Mouse (Mus musculus) T-cell, adult 2 months (primary cell): Measurements from ENCODE around the gene Mpv17l2.

ENCODE experiments used
- DNase-seq: peaks from one replicate; pipeline ENCODE4 v3.0.0; 2022; ENCODE audit warnings: low spot score

Mpv17l2 gene

GRCm38 (mm10) chr8:70766571-70767440 is 6.1 kb upstream of the Mpv17l2 start:
- no peak for DNase-seq

GRCm38 (mm10) chr8:70765838-70766570 is 5.3 kb upstream of the Mpv17l2 start:
- peak; percentile 78 for DNase-seq

- DNase-seq = no peak
Observed at GRCm38 (mm10) chr8:70765329-70765728, 4.6 kb upstream of the Mpv17l2 start.

- no peak for DNase-seq
Observed at GRCm38 (mm10) chr8:70764676-70765075, 3.9 kb upstream of the Mpv17l2 start.

- no peak for DNase-seq
Observed at GRCm38 (mm10) chr8:70764026-70764425, 3.3 kb upstream of the Mpv17l2 start.

- DNase-seq = peak; percentile 50
Observed at GRCm38 (mm10) chr8:70763354-70763753, 2.6 kb upstream of the Mpv17l2 start.

- DNase-seq = no peak
Observed at GRCm38 (mm10) chr8:70762118-70762517, 1.4 kb upstream of the Mpv17l2 start.

GRCm38 (mm10) chr8:70760350-70760749 is 396 bp downstream of the Mpv17l2 start:
- no peak for DNase-seq

- no peak for DNase-seq
Observed at GRCm38 (mm10) chr8:70758616-70759561, 1.9 kb downstream of the Mpv17l2 start.

GRCm38 (mm10) chr8:70758308-70758615 is 2.5 kb downstream of the Mpv17l2 start:
- no peak for DNase-seq

- no peak for DNase-seq
Observed at GRCm38 (mm10) chr8:70757523-70758307, 3.0 kb downstream of the Mpv17l2 start.

- DNase-seq = no peak
Observed at GRCm38 (mm10) chr8:70756476-70757040, 4.2 kb downstream of the Mpv17l2 start.

- DNase-seq = no peak
Observed at GRCm38 (mm10) chr8:70755661-70756475, 4.9 kb downstream of the Mpv17l2 start.

- peak; percentile 40 for DNase-seq
Observed at GRCm38 (mm10) chr8:70754871-70755660, 5.7 kb downstream of the Mpv17l2 start.

- peak; percentile 97 for DNase-seq
Observed at GRCm38 (mm10) chr8:70754043-70754870, 6.5 kb downstream of the Mpv17l2 start, which contains the start of gene Rab3a. Gene Rab3a (plus strand): TSS chr8:70754679.

- peak; percentile 51 for DNase-seq
Observed at GRCm38 (mm10) chr8:70753151-70753550, 7.6 kb downstream of the Mpv17l2 start.

GRCm38 (mm10) chr8:70752000-70752764 is 8.6 kb downstream of the Mpv17l2 start:
- DNase-seq = peak; percentile 57
